Mouse (Mus musculus): ENCODE results near the gene Uncx.

DNA sequence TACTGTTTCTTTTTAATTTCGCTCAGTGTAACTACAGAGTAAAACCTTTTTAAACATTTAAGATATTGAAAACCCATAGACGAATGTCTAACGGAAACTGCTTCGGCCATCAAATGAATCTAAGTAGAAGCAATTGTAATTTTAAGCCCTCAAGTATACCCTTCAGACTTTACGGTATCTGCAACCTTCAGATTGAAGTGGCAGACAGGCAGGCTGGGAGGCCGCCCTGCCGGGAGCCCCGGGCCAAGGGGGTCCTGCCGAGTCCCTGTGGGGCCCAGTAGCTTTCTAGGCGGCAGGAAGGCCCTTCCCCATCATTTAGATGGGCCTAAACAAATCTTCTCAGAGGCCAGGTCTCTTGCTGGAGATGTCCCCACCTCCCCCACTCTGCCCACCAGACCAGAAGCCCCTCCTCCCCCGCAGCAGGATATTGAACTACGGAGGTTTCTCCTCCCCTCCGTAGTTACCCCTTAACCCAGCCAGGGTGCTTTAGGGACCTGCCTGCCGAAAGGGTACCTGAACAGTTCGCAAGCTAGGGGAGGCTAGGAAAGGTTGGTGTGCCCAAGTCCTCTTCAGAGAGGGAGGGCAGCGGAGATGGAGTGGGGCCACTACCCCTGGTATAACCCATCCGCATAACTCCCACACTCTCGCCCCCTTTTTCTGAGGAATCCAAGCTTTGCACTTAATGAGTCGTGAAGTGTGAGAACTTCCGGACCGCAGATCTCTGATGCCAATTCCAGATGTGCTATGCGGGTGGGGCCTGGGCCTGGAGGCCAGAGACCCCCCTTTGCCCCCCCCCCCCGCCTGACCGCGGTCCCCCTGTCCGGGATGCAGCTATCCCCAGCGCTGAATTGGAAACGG is 11.4 kb downstream of the Uncx start:
- TF ChIP-seq HCFC1 (IDR thresholded peaks at IDR 0.05; ENCODE audit: borderline replicate concordance, insufficient read depth, low read length) = no peak
- TF ChIP-seq CHD2 (IDR thresholded peaks at IDR 0.05; ENCODE audit: low read depth, low read length) = no peak
- no peak for TF ChIP-seq ZNF384 (IDR thresholded peaks at IDR 0.05; ENCODE audit: low read depth, low read length)
- no peak for TF ChIP-seq MAFK (IDR thresholded peaks at IDR 0.05; ENCODE audit: insufficient read depth, low read depth, low read length)

All from ES-E14 (cell line).